Mouse (Mus musculus): ENCODE results near the gene Krt9. TPM values are rescaled to one million over a fixed set of nuclear protein-coding genes. Genes with fewer than 3 reads are reported as not detected.

Gene Krt9
- polyA plus RNA-seq, 2 experiments: not detected

- Histone ChIP-seq H3K4me3 (ENCODE audit: insufficient read depth in 1 of 2, low read depth in 2 of 2, low read length in 2 of 2) (no peak overlapping the region), H3K9ac (replicated peaks) (no peak overlapping the region), H3K4me1 (replicated peaks; ENCODE audit: control insufficient read depth in 2 of 2, insufficient read depth in 2 of 2, low read length in 1 of 2) (no peaks in the 10 kb centered on the region), H3K36me3 (replicated peaks; ENCODE audit: control insufficient read depth, insufficient read depth, low read depth) (no peaks in the 10 kb centered on the region), H3K4me2 (ENCODE audit: low read depth) (no peak overlapping the region), H3K9me3 (ENCODE audit: control insufficient read depth, low read length) (no peaks in the 10 kb centered on the region), H3K27ac (no peak overlapping the region), H3K27me3 (ENCODE audit: control insufficient read depth, insufficient read depth, low read length) (no peaks in the 10 kb centered on the region)
- ATAC-seq (ENCODE audit: insufficient read depth): no peak
- DNase-seq (ENCODE audit: low read depth in 3 of 3, low spot score in 3 of 3): no peak
- TF ChIP-seq CTCF (IDR thresholded peaks at IDR 0.05; ENCODE audit: low read depth) (no peak), EP300 (IDR thresholded peaks at IDR 0.05; ENCODE audit: low read depth) (no peak)
- WGBS (ENCODE audit: insufficient replicate concordance): 84% methylated on average over 3 of the region's 3 CpGs
Observed at GRCm38 (mm10) chr11:100191820-100192219, 1.2 kb downstream of the Krt9 start.

- Histone ChIP-seq H3K4me3 (ENCODE audit: insufficient read depth in 1 of 2, low read depth in 2 of 2, low read length in 2 of 2) (no peak overlapping the region), H3K9ac (replicated peaks) (no peak overlapping the region), H3K4me2 (ENCODE audit: low read depth) (no peak overlapping the region), H3K27me3 (ENCODE audit: control insufficient read depth, insufficient read depth, low read length) (no peaks in the 10 kb centered on the region), H3K36me3 (replicated peaks; ENCODE audit: control insufficient read depth, insufficient read depth, low read depth) (no peaks in the 10 kb centered on the region), H3K4me1 (replicated peaks; ENCODE audit: control insufficient read depth in 2 of 2, insufficient read depth in 2 of 2, low read length in 1 of 2) (no peaks in the 10 kb centered on the region), H3K27ac (no peak overlapping the region), H3K9me3 (ENCODE audit: control insufficient read depth, low read length) (no peaks in the 10 kb centered on the region)
- no peak for TF ChIP-seq CTCF (IDR thresholded peaks at IDR 0.05; ENCODE audit: low read depth)
- TF ChIP-seq EP300 (IDR thresholded peaks at IDR 0.05; ENCODE audit: low read depth): no peak
- no peak for DNase-seq (ENCODE audit: low read depth in 3 of 3, low spot score in 3 of 3)
- WGBS (ENCODE audit: insufficient replicate concordance): 63% methylated on average over 8 of the region's 8 CpGs
- ATAC-seq (ENCODE audit: insufficient read depth): no peak
Observed at GRCm38 (mm10) chr11:100186736-100187135, 6.3 kb downstream of the Krt9 start.

GRCm38 (mm10) chr11:100181725-100182124 is 11.3 kb downstream of the Krt9 start:
- Histone ChIP-seq H3K4me2 (ENCODE audit: low read depth) (no peak overlapping the region), H3K4me1 (replicated peaks; ENCODE audit: control insufficient read depth in 2 of 2, insufficient read depth in 2 of 2, low read length in 1 of 2) (no peaks in the 10 kb centered on the region), H3K4me3 (ENCODE audit: insufficient read depth in 1 of 2, low read depth in 2 of 2, low read length in 2 of 2) (no peak overlapping the region), H3K36me3 (replicated peaks; ENCODE audit: control insufficient read depth, insufficient read depth, low read depth) (no peaks in the 10 kb centered on the region), H3K9ac (replicated peaks) (no peak overlapping the region), H3K9me3 (ENCODE audit: control insufficient read depth, low read length) (no peaks in the 10 kb centered on the region), H3K27ac (no peak overlapping the region), H3K27me3 (ENCODE audit: control insufficient read depth, insufficient read depth, low read length) (no peaks in the 10 kb centered on the region)
- ATAC-seq (ENCODE audit: insufficient read depth) (no peak), DNase-seq (ENCODE audit: low read depth in 3 of 3, low spot score in 3 of 3) (no peak)
- TF ChIP-seq CTCF (IDR thresholded peaks at IDR 0.05; ENCODE audit: low read depth) (no peak), EP300 (IDR thresholded peaks at IDR 0.05; ENCODE audit: low read depth) (no peak)
- 26% methylated on average over 7 of the region's 7 CpGs for WGBS (ENCODE audit: insufficient replicate concordance)

- Histone ChIP-seq H3K4me2 (ENCODE audit: low read depth) (no peak overlapping the region), H3K27ac (no peak overlapping the region), H3K4me1 (replicated peaks; ENCODE audit: control insufficient read depth in 2 of 2, insufficient read depth in 2 of 2, low read length in 1 of 2) (no peaks in the 10 kb centered on the region), H3K27me3 (ENCODE audit: control insufficient read depth, insufficient read depth, low read length) (no peaks in the 10 kb centered on the region), H3K36me3 (replicated peaks; ENCODE audit: control insufficient read depth, insufficient read depth, low read depth) (no peaks in the 10 kb centered on the region), H3K4me3 (ENCODE audit: insufficient read depth in 1 of 2, low read depth in 2 of 2, low read length in 2 of 2) (no peak overlapping the region), H3K9ac (replicated peaks) (no peak overlapping the region), H3K9me3 (ENCODE audit: control insufficient read depth, low read length) (no peaks in the 10 kb centered on the region)
- 53% methylated on average over 3 of the region's 3 CpGs for WGBS (ENCODE audit: insufficient replicate concordance)
- DNase-seq (ENCODE audit: low read depth in 3 of 3, low spot score in 3 of 3) (no peak), ATAC-seq (ENCODE audit: insufficient read depth) (no peak)
- no peak for TF ChIP-seq EP300 (IDR thresholded peaks at IDR 0.05; ENCODE audit: low read depth)
Observed at GRCm38 (mm10) chr11:100179260-100179659, 13.8 kb downstream of the Krt9 start.

GRCm38 (mm10) chr11:100178307-100178706 is 14.7 kb downstream of the Krt9 start:
- 53% methylated on average over 5 of the region's 5 CpGs for WGBS (ENCODE audit: insufficient replicate concordance)
- ATAC-seq (ENCODE audit: insufficient read depth) (no peak), DNase-seq (ENCODE audit: low read depth in 3 of 3, low spot score in 3 of 3) (no peak)
- Histone ChIP-seq H3K4me1 (replicated peaks; ENCODE audit: control insufficient read depth in 2 of 2, insufficient read depth in 2 of 2, low read length in 1 of 2) (no peaks in the 10 kb centered on the region), H3K4me2 (ENCODE audit: low read depth) (no peak overlapping the region), H3K9ac (replicated peaks) (no peak overlapping the region), H3K4me3 (ENCODE audit: insufficient read depth in 1 of 2, low read depth in 2 of 2, low read length in 2 of 2) (no peak overlapping the region), H3K9me3 (ENCODE audit: control insufficient read depth, low read length) (no peaks in the 10 kb centered on the region), H3K27ac (no peak overlapping the region), H3K27me3 (ENCODE audit: control insufficient read depth, insufficient read depth, low read length) (no peaks in the 10 kb centered on the region), H3K36me3 (replicated peaks; ENCODE audit: control insufficient read depth, insufficient read depth, low read depth) (no peaks in the 10 kb centered on the region)
- no peak for TF ChIP-seq EP300 (IDR thresholded peaks at IDR 0.05; ENCODE audit: low read depth)
- TF ChIP-seq CTCF (IDR thresholded peaks at IDR 0.05; ENCODE audit: low read depth): no peak
